Comparison of ENCODE assay signal across 9 mouse cellular contexts in the genomic region with DNA sequence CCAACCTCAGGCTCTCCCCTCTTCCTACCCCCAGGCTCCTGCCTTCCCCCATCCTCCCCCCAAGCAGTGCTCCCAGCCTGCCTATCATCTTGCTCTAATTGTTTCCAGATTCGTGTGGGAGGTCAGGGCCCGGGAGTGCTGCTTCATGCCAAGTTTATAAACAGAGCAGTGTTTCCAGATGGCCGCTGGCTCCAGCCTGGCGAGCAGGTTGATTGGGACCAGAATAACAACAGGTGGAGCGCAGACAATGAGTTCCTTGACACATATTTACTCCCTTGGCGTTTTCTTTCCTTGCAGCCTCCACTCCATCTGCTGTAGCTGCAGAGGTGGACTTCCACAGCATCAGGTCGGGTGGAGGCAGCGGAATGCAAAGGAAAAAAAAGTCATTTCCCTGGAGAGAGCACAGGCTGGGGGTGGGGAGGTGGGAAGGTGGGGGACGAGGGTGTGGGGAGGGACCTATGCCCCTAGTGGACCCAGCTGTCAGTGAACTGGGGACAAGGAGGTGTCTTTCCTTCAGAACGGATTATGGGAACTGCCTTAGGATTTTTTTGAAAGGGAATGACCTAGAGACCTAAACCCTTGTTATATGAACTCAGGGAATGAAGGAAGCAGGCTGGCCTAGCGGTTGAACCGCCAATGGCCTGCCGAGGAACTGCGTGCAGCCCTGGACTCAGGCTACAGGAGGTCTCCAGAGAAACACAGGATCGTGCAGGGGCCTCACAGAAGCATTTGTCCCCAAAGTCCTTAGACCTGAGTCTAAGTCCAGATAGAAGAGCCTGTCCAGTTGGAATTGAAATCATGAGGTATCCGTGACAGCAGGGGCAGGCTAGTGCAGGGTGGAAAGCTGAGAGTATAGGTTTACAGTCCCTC.
DNase-seq lines count a peak whose midpoint lies in the region; ATAC-seq lines count a peak whose summit lies in the region.
"Had no signal": no experiment of that assay in that cellular context is flagged by ENCODE, and none has a peak within 500 bp of the region (broad histone marks: within the 10 kb centered on the region; RNA-seq: fewer than 3 reads in every experiment).

No protein-coding gene starts in this region.

- H3K27me3 ChIP-seq in hindbrain, embryonic 12.5 days: no peaks in the 10 kb centered on the region

- no peak overlapping the region for H3K4me3 ChIP-seq in hindbrain, embryonic 12.5 days

- ATAC-seq in hindbrain, embryonic 12.5 days (ENCODE audit: low FRiP score): peak; percentile 85

- peak overlapping the region; percentile 35 for H3K9ac ChIP-seq in hindbrain, embryonic 12.5 days
- H3K9ac ChIP-seq: liver, embryonic 14.5 days had no signal

- 1% methylated on average over 16 of the region's 16 CpGs for WGBS in hindbrain, embryonic 12.5 days

- peak overlapping the region; percentile 62 for H3K27ac ChIP-seq in hindbrain, embryonic 12.5 days
- H3K27ac ChIP-seq: liver, embryonic 14.5 days had no signal

- H3K9me3 ChIP-seq in hindbrain, embryonic 12.5 days (replicated peaks): no peaks in the 10 kb centered on the region

- no peaks in the 10 kb centered on the region for H3K36me3 ChIP-seq in hindbrain, embryonic 12.5 days

- H3K4me1 ChIP-seq in hindbrain, embryonic 12.5 days: peaks cover 26% of the 10 kb centered on the region

- peak overlapping the region; percentile 39 for H3K4me2 ChIP-seq in hindbrain, embryonic 12.5 days (replicated peaks)

- peak; percentile 5 for DNase-seq in ES-CJ7 (ENCODE audit: low read depth, low spot score)
- DNase-seq in cerebellum, postnatal 14 days: peak; percentile 62 to 70
- DNase-seq in frontal cortex, postnatal 36 days (ENCODE audit: low spot score in 2 of 2): peak; percentile 20 to 51
- peak; percentile 79 for DNase-seq in layer of hippocampus, adult 9-11 months
- DNase-seq in lung, postnatal 10 days: peak; percentile 62
- DNase-seq in right cerebral cortex, postnatal 10 days (ENCODE audit: low spot score in 2 of 2): peak; percentile 42 to 60
- no peak for DNase-seq in thymus, postnatal 25 days
